Comparison of ENCODE assay signal across 23 mouse cellular contexts in genomic region chr7:114431966-114432365, GRCm38 (mm10). TPM values are rescaled to one million over a fixed set of nuclear protein-coding genes. Genes with fewer than 3 reads are reported as not detected.
DNase-seq lines count a peak whose midpoint lies in the region; ATAC-seq and TF ChIP-seq lines count a peak whose summit lies in the region.
"Had no signal": no experiment of that assay in that cellular context is flagged by ENCODE, and none has a peak within 500 bp of the region (broad histone marks: within the 10 kb centered on the region; RNA-seq: fewer than 3 reads in every experiment).

No protein-coding gene starts in this region.

- H3K9ac ChIP-seq in kidney, embryonic 16.5 days (replicated peaks; ENCODE audit: low read length): no peak overlapping the region
- H3K9ac ChIP-seq in heart, adult 2 months (ENCODE audit: low read depth, low read length): no peak overlapping the region
- H3K9ac ChIP-seq in forebrain, embryonic 13.5 days: no peak overlapping the region
- H3K9ac ChIP-seq: heart, embryonic 15.5 days; limb, embryonic 13.5 days had no signal

- H3K79me3 ChIP-seq in C2C12 (ENCODE audit: low read depth): peaks cover 1% of the 10 kb centered on the region

- H3K27me3 ChIP-seq in kidney, embryonic 16.5 days (ENCODE audit: insufficient read depth, low read length): no peaks in the 10 kb centered on the region
- no peaks in the 10 kb centered on the region for H3K27me3 ChIP-seq in C2C12 (ENCODE audit: control insufficient read depth, insufficient read depth, insufficient read length)
- no peaks in the 10 kb centered on the region for H3K27me3 ChIP-seq in Patski
- H3K27me3 ChIP-seq in myocyte (ENCODE audit: control insufficient read depth, insufficient read depth, insufficient read length): no peaks in the 10 kb centered on the region
- H3K27me3 ChIP-seq in heart, adult 2 months (ENCODE audit: control insufficient read depth, insufficient read depth, low read length): no peaks in the 10 kb centered on the region
- no peaks in the 10 kb centered on the region for H3K27me3 ChIP-seq in forebrain, embryonic 13.5 days
- H3K27me3 ChIP-seq: heart, embryonic 15.5 days; limb, embryonic 13.5 days had no signal

- H3ac ChIP-seq in C2C12 (ENCODE audit: control insufficient read depth, insufficient read length, low read depth) (no peak overlapping the region), myocyte (ENCODE audit: control insufficient read depth, insufficient read length) (no peak overlapping the region)

- in situ Hi-C loops in Patski (cut with MboI; ENCODE audit: low pct_unique_long_range_greater_than_20kb): no loop called here

- no peak overlapping the region for H3K27ac ChIP-seq in kidney, embryonic 16.5 days (ENCODE audit: low read length)
- H3K27ac ChIP-seq in heart, adult 2 months: no peak overlapping the region
- no peak overlapping the region for H3K27ac ChIP-seq in forebrain, embryonic 13.5 days
- H3K27ac ChIP-seq: heart, embryonic 15.5 days; layer of hippocampus, adult 2 months; limb, embryonic 13.5 days had no signal

- H3K4me1 ChIP-seq in kidney, embryonic 16.5 days (ENCODE audit: insufficient read depth, low read length): 0 out of 2 replicates have a peak, but pooled peaks cover 2% of the 10 kb centered on the region
- no peaks in the 10 kb centered on the region for H3K4me1 ChIP-seq in heart, adult 2 months (ENCODE audit: control insufficient read depth, insufficient read depth, low read length)
- H3K4me1 ChIP-seq in forebrain, embryonic 13.5 days: no peaks in the 10 kb centered on the region
- H3K4me1 ChIP-seq: heart, embryonic 15.5 days; limb, embryonic 13.5 days had no signal

- no peak for TF ChIP-seq POLR2A in myocyte (IDR thresholded peaks at IDR 0.05; ENCODE audit: insufficient read length, low read depth)
- TF ChIP-seq POLR2A in heart, adult 2 months (IDR thresholded peaks at IDR 0.05; ENCODE audit: insufficient read depth, low read depth, low read length): no peak

- WGBS in kidney, embryonic 16.5 days: 61% methylated on average over 4 of the region's 4 CpGs
- 57% methylated on average over 4 of the region's 4 CpGs for WGBS in heart, adult 2 months
- 67% methylated on average over 4 of the region's 4 CpGs for WGBS in forebrain, embryonic 13.5 days

- no peak for TF ChIP-seq EP300 in heart, adult 2 months (IDR thresholded peaks at IDR 0.05; ENCODE audit: insufficient read depth, low read depth, low read length)

- H3K4me3 ChIP-seq in kidney, embryonic 16.5 days (ENCODE audit: low read length): no peak overlapping the region
- H3K4me3 ChIP-seq in C2C12 (ENCODE audit: insufficient read depth, poor library complexity, severe bottlenecking) (no peak overlapping the region), myocyte (no peak overlapping the region)
- no peak overlapping the region for H3K4me3 ChIP-seq in heart, adult 2 months
- H3K4me3 ChIP-seq in forebrain, embryonic 13.5 days: no peak overlapping the region
- H3K4me3 ChIP-seq: heart, embryonic 15.5 days; layer of hippocampus, adult 2 months; limb, embryonic 13.5 days had no signal

- CTCF ChIA-PET in Patski (lab: Charles Lee): interaction anchor here (1.1 to 1.2 kb wide), 2 partner anchors 12 to 14 kb away, joined by 3 to 4 read pairs; no protein-coding TSS in a partner anchor

- H3K9me3 ChIP-seq in kidney, embryonic 16.5 days (ENCODE audit: low read length): no peaks in the 10 kb centered on the region
- no peaks in the 10 kb centered on the region for H3K9me3 ChIP-seq in forebrain, embryonic 13.5 days (replicated peaks)
- H3K9me3 ChIP-seq: G1E; heart, embryonic 15.5 days had no signal

- intact Hi-C loops in heart, adult 2 months (cut with DNase I): no loop called here

- TF ChIP-seq CTCF in C2C12 (IDR thresholded peaks at IDR 0.05; ENCODE audit: control insufficient read depth, insufficient read depth, insufficient read length) (no peak), Patski (IDR thresholded peaks at IDR 0.05) (no peak)
- TF ChIP-seq CTCF in heart, adult 2 months (IDR thresholded peaks at IDR 0.05): no peak

- peak; percentile 24 for DNase-seq in kidney, adult 9 months
- no peak for DNase-seq in Patski (ENCODE audit: low read depth, low spot score)
- DNase-seq in heart, adult 2 months: no peak
- DNase-seq: cerebellum, adult 9-10 months; gastrocnemius, postnatal 10 days; heart, postnatal 4 days; layer of hippocampus, postnatal 36 days; lung, postnatal 10 days; midbrain, embryonic 14.5 days; retina, postnatal 1 day; right cerebral cortex, postnatal 4 days; thymus, adult 2 months had no signal

- no peaks in the 10 kb centered on the region for H3K36me3 ChIP-seq in kidney, embryonic 16.5 days (ENCODE audit: insufficient read depth, low read length)
- H3K36me3 ChIP-seq in C2C12 (ENCODE audit: control insufficient read depth, insufficient read depth) (no peaks in the 10 kb centered on the region), myocyte (ENCODE audit: control insufficient read depth, insufficient read depth) (no peaks in the 10 kb centered on the region)
- no peaks in the 10 kb centered on the region for H3K36me3 ChIP-seq in heart, adult 2 months (ENCODE audit: control insufficient read depth, insufficient read depth, low read length)
- H3K36me3 ChIP-seq in forebrain, embryonic 13.5 days (ENCODE audit: poor library complexity, severe bottlenecking): no peaks in the 10 kb centered on the region
- H3K36me3 ChIP-seq: G1E; heart, embryonic 15.5 days had no signal

- H3K4me2 ChIP-seq in kidney, embryonic 16.5 days (replicated peaks; ENCODE audit: low read depth, low read length): no peak overlapping the region
- H3K4me2 ChIP-seq in myocyte (ENCODE audit: low read depth): peak overlapping the region; percentile 44
- H3K4me2 ChIP-seq in forebrain, embryonic 13.5 days: no peak overlapping the region
- H3K4me2 ChIP-seq: heart, embryonic 15.5 days; limb, embryonic 13.5 days had no signal

- H3K79me2 ChIP-seq in C2C12 (ENCODE audit: control insufficient read depth, insufficient read depth): no peaks in the 10 kb centered on the region
- H3K79me2 ChIP-seq in myocyte (ENCODE audit: control insufficient read depth, insufficient read depth): peaks cover 14% of the 10 kb centered on the region
- H3K79me2 ChIP-seq in heart, adult 2 months (replicated peaks; ENCODE audit: control insufficient read depth, insufficient read depth, low read length): no peaks in the 10 kb centered on the region; the same call in 1 of the 2 replicates

- POLR2A ChIA-PET in Patski (lab: Charles Lee): interaction anchor here (0.9 kb wide), 1 partner anchor 17 kb away, joined by 3 read pairs; the partner anchor contains the start of gene Pde3b

- no peak for ATAC-seq in kidney, embryonic 16.5 days (ENCODE audit: low FRiP score, low TSS enrichment)
- ATAC-seq in Patski: peak; percentile 91
- ATAC-seq in forebrain, embryonic 13.5 days: no peak
- ATAC-seq: CD4-positive, CD25-positive, alpha-beta regulatory T cell, adult 4 months; hindbrain, embryonic 16.5 days; intestine, embryonic 16.5 days had no signal

TF ChIP-seq in C2C12, 6 proteins besides CTCF, POLR2A, EP300 and RAD21:
- no peak for TF ChIP-seq MAX (IDR thresholded peaks at IDR 0.05)
- TF ChIP-seq CEBPB (IDR thresholded peaks at IDR 0.05; ENCODE audit: low read depth): peak; percentile 82
- no peak for TF ChIP-seq MYOG (IDR thresholded peaks at IDR 0.05; ENCODE audit: control insufficient read depth, extremely low read depth, insufficient read length)

TF ChIP-seq in myocyte, 11 proteins besides CTCF, POLR2A, EP300 and RAD21:
- no peak for TF ChIP-seq REST (IDR thresholded peaks at IDR 0.05; ENCODE audit: insufficient read depth, insufficient read length)
- peak; percentile 76; the same call in 1 of the 2 replicates for TF ChIP-seq CEBPB (IDR thresholded peaks at IDR 0.05; ENCODE audit: insufficient read depth, poor library complexity, severe bottlenecking)

RNA-seq across cellular contexts. Expression of gene Pde3b, which starts 16.9 kb away (rescaled TPM):
- polyA plus RNA-seq in kidney, embryonic 16.5 days (2015; fragmentation: Nextera tagmentation; extraction: Ambion mirVana): 3.2 and 3.5 TPM in 2 replicates
- 2.1 TPM for polyA plus RNA-seq in C2C12 (2012; fragmentation: generic; extraction: Trizol)
- polyA plus RNA-seq in Patski (2021): 21.1 TPM
- 3.3 TPM for polyA plus RNA-seq in myocyte (2012; fragmentation: generic; extraction: Trizol)
- 1 to 10 TPM; 3.8 to 4.8 TPM for total RNA-seq in heart, adult 2 months (2021)
- 4.9 and 5.2 TPM in 2 replicates for polyA plus RNA-seq in heart, adult 2 months (2012; rRNA removed)
- polyA plus RNA-seq in forebrain, embryonic 13.5 days (2015; fragmentation: Nextera tagmentation; extraction: Ambion mirVana): 4.9 TPM in 2 replicates
